In the genomic region with DNA sequence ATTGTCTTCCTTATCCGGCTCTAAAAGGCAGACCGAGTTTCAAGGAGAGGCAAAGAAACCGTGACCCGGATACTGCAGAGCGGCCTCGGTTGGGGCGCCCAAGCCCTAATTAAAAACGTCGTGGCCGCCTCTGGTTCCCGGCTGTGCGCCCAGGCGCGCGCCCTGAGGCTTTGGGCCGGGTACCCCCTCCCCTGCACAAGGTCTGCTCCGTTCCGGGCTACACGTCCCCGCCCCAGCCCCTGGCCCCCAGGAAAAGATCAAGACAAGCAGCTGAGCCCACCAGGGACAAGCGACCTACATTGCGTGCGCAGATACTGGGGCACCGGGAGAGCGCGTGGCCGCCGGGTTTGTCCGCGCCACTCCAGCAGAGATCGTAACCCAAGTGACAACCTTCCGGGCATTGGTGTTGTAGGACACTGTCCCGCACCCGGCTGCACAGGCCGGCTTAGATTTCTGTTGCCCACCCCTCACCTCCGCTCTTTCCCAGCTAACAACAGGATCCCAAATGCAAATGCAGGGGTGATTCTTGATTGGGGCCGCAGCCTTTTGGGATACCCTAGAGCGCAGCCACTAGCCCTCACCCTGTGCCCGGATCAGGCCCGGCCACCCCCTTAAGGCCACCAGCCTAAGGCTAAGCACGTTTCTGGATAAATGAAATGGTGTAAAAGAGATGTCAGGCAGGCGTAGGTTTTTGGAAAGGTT, we compare ENCODE assay signal across 12 mouse cellular contexts. TPM values are rescaled to one million over a fixed set of nuclear protein-coding genes. Genes with fewer than 3 reads are reported as not detected.
DNase-seq lines count a peak whose midpoint lies in the region; ATAC-seq lines count a peak whose summit lies in the region.
"Had no signal": no experiment of that assay in that cellular context is flagged by ENCODE, and none has a peak within 500 bp of the region (broad histone marks: within the 10 kb centered on the region; RNA-seq: fewer than 3 reads in every experiment).

No protein-coding gene starts in this region.

- H3K4me3 ChIP-seq in lung, embryonic 16.5 days (ENCODE audit: low read length) = 0 out of 2 replicates have a peak overlapping the region, but pooled peaks have one; percentile 12
- peak overlapping the region; percentile 50 for H3K4me3 ChIP-seq in hindbrain, embryonic 16.5 days (ENCODE audit: low read length)
- peak overlapping the region; percentile 27 for H3K4me3 ChIP-seq in neural tube, embryonic 11.5 days (ENCODE audit: low read depth, low read length)
- H3K4me3 ChIP-seq: heart, adult 2 months had no signal

- no peak overlapping the region for H3K27ac ChIP-seq in lung, embryonic 16.5 days (ENCODE audit: low read length)
- H3K27ac ChIP-seq in hindbrain, embryonic 16.5 days (ENCODE audit: low read depth, low read length) = peak overlapping the region; percentile 56
- 0 out of 2 replicates have a peak overlapping the region, but pooled peaks have one; percentile 39 for H3K27ac ChIP-seq in neural tube, embryonic 11.5 days (ENCODE audit: low read depth, low read length)
- H3K27ac ChIP-seq: heart, adult 2 months had no signal

- no peak overlapping the region for H3K9ac ChIP-seq in lung, embryonic 16.5 days (ENCODE audit: low read length)
- peak overlapping the region; percentile 48 for H3K9ac ChIP-seq in hindbrain, embryonic 16.5 days (ENCODE audit: low read depth, low read length)
- peak overlapping the region; percentile 1; the same call in 1 of the 2 replicates for H3K9ac ChIP-seq in neural tube, embryonic 11.5 days (ENCODE audit: low read length)

- H3K9me3 ChIP-seq in lung, embryonic 16.5 days (ENCODE audit: control insufficient read depth, low read length) = no peaks in the 10 kb centered on the region
- no peaks in the 10 kb centered on the region for H3K9me3 ChIP-seq in hindbrain, embryonic 16.5 days (ENCODE audit: control insufficient read depth, low read length)
- no peaks in the 10 kb centered on the region for H3K9me3 ChIP-seq in neural tube, embryonic 11.5 days (ENCODE audit: control insufficient read depth, low read length)

- 1% methylated on average over 42 of the region's 42 CpGs for WGBS in lung, embryonic 16.5 days
- under 1% methylated on average over 42 of the region's 42 CpGs for WGBS in hindbrain, embryonic 16.5 days
- under 1% methylated on average over 42 of the region's 42 CpGs for WGBS in neural tube, embryonic 11.5 days

- H3K36me3 ChIP-seq in lung, embryonic 16.5 days (ENCODE audit: control insufficient read depth, insufficient read depth, low read length) = no peaks in the 10 kb centered on the region
- no peaks in the 10 kb centered on the region for H3K36me3 ChIP-seq in hindbrain, embryonic 16.5 days (ENCODE audit: control insufficient read depth, insufficient read depth, low read length)
- H3K36me3 ChIP-seq in neural tube, embryonic 11.5 days (ENCODE audit: control insufficient read depth, insufficient read depth, low read length) = no peaks in the 10 kb centered on the region

- peaks cover 32% of the 10 kb centered on the region for H3K4me1 ChIP-seq in lung, embryonic 16.5 days (replicated peaks; ENCODE audit: control insufficient read depth, insufficient read depth, low read length)
- H3K4me1 ChIP-seq in hindbrain, embryonic 16.5 days (ENCODE audit: control insufficient read depth, insufficient read depth, low read depth, low read length) = peaks cover 32% of the 10 kb centered on the region
- peaks cover 15% of the 10 kb centered on the region for H3K4me1 ChIP-seq in neural tube, embryonic 11.5 days (ENCODE audit: control insufficient read depth, insufficient read depth, low read length)

- peaks cover 99% of the 10 kb centered on the region for H3K27me3 ChIP-seq in lung, embryonic 16.5 days (ENCODE audit: control insufficient read depth, insufficient read depth, low read depth, low read length)
- H3K27me3 ChIP-seq in hindbrain, embryonic 16.5 days (replicated peaks; ENCODE audit: control insufficient read depth, insufficient read depth, low read length) = peaks cover 65% of the 10 kb centered on the region
- H3K27me3 ChIP-seq in neural tube, embryonic 11.5 days (ENCODE audit: control insufficient read depth, insufficient read depth, low read length) = peaks cover 100% of the 10 kb centered on the region

- peak; percentile 33 for DNase-seq in embryo, embryonic 10 days (ENCODE audit: low spot score)
- DNase-seq in embryo, embryonic 11 days = no peak
- no peak for DNase-seq in lung, postnatal 14 days
- DNase-seq in neural tube, embryonic 11.5 days (ENCODE audit: low spot score) = peak; percentile 49
- DNase-seq in frontal cortex, postnatal 10 days (ENCODE audit: low spot score in 2 of 2) = no peak
- DNase-seq: lung, adult 2 months; right cerebral cortex, adult 18-20 months had no signal

- H3K4me2 ChIP-seq in lung, embryonic 16.5 days (ENCODE audit: low read depth, low read length) = no peak overlapping the region
- H3K4me2 ChIP-seq in hindbrain, embryonic 16.5 days (ENCODE audit: low read length) = peak overlapping the region; percentile 69
- peak overlapping the region; percentile 24 for H3K4me2 ChIP-seq in neural tube, embryonic 11.5 days (ENCODE audit: low read depth)

- ATAC-seq in lung, embryonic 16.5 days (ENCODE audit: low read depth) = no peak
- ATAC-seq in hindbrain, embryonic 16.5 days = no peak
- ATAC-seq in neural tube, embryonic 11.5 days (ENCODE audit: insufficient read depth, low FRiP score, low TSS enrichment) = no peak
- no peak for ATAC-seq in CD4-positive, CD25-positive, alpha-beta regulatory T cell, adult 4 months
- ATAC-seq: activated CD4-positive, CD25-positive, alpha-beta regulatory T cell, adult 4 months had no signal

RNA-seq across cellular contexts. Expression of a gene that starts 6.3 kb away (rescaled TPM):
- 0.09 TPM in 1 of 2 replicates, not detected in the other for polyA plus RNA-seq in lung, embryonic 16.5 days (2015; fragmentation: Nextera tagmentation; extraction: Ambion mirVana)
- polyA plus RNA-seq in hindbrain, embryonic 16.5 days (2015; fragmentation: Nextera tagmentation; extraction: Ambion mirVana) = 10.8 and 11.8 TPM in 2 replicates
- 7.6 and 7.7 TPM in 2 replicates for polyA plus RNA-seq in neural tube, embryonic 11.5 days (2014; fragmentation: Nextera tagmentation; extraction: Ambion mirVana)
- not detected for polyA plus RNA-seq in CD4-positive, CD25-positive, alpha-beta regulatory T cell, adult 4 months (2017; shearing (Covaris generic))
- polyA plus RNA-seq: activated CD4-positive, CD25-positive, alpha-beta regulatory T cell, adult 4 months had no signal

Comparison
In these comparisons a context has a peak if more than half of its experiments do, and no peak if none do; other contexts are left out.
1. DNase-seq: peak in embryo, embryonic 10 days (single experiment) and neural tube, embryonic 11.5 days (single experiment); none in embryo, embryonic 11 days (single experiment), lung, postnatal 14 days (single experiment) and frontal cortex, postnatal 10 days (0 of 2).
2. Peak in every context shown above with its lines, with median percentiles within 50 percentile points of each other: H3K4me3 ChIP-seq.